Mouse (Mus musculus): ENCODE measurements around the gene Shh. TPM values are rescaled to one million over a fixed set of nuclear protein-coding genes. Genes with fewer than 3 reads are reported as not detected.

Shh gene
- polyA plus RNA-seq (2015; fragmentation: Nextera tagmentation; extraction: Ambion mirVana), result 0.14 and 0.82 TPM in 2 replicates

GRCm38 (mm10) chr5:28466760-28467306 is at the start of gene Shh:
Gene Shh (minus strand): TSS chr5:28467256.
- no peak for ATAC-seq (replicated peaks; ENCODE audit: extremely low read depth, insufficient read depth, low FRiP score)

DNA sequence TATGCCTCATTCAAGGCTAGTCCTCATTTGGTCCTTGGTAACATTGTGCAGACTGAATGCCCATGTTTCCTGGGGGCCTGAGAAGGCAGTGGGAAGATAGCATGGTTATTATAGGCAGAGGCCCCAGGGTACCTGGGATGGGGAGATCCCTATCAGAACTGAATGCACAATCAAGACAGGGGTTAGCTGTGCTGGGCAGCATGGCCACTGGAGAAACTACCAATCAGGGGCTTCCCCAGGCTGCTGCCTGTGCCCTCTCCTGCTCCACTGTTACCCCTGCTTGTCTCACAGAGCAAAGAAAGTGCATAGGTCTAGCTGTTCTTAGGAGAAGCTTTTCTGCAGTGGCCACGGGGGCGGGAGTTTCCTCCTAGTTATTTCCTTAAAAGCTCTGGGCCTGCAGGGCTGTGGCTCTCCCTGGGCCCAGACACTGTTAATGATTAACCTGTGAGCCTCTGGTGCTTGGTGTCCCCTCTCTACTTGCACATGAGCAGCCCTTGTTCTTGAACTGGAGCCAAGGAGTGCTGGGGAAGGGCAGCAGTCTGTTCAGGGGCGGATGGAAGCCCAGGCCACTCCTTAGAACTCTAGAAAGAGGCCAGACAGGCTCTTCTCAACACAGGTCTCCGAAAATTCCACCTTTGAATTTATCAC is 33.9 kb upstream of the Shh start:
- no peaks in the 10 kb centered on the region for H3K36me3 ChIP-seq (ENCODE audit: control insufficient read depth, insufficient read depth)
- H3K4me3 ChIP-seq (ENCODE audit: low read length), result no peak overlapping the region
- no peak for ATAC-seq (replicated peaks; ENCODE audit: extremely low read depth, insufficient read depth, low FRiP score)
- H3K27ac ChIP-seq (ENCODE audit: low read length), result no peak overlapping the region
- H3K4me1 ChIP-seq (ENCODE audit: control insufficient read depth, insufficient read depth, low read length), result no peaks in the 10 kb centered on the region
- no peak overlapping the region for H3K9ac ChIP-seq (ENCODE audit: low read length)
- no peaks in the 10 kb centered on the region for H3K9me3 ChIP-seq (replicated peaks; ENCODE audit: control insufficient read depth, low read length)
- H3K27me3 ChIP-seq (ENCODE audit: control insufficient read depth, insufficient read depth, low read length), result no peaks in the 10 kb centered on the region
- H3K4me2 ChIP-seq (ENCODE audit: low read depth, low read length), result no peak overlapping the region
- 50% methylated on average over 4 of the region's 4 CpGs for WGBS

More at GRCm38 (mm10) chr5:28466760-28467306, at the start of gene Shh:
- no peaks in the 10 kb centered on the region for H3K36me3 ChIP-seq (ENCODE audit: control insufficient read depth, insufficient read depth)
- H3K4me2 ChIP-seq (ENCODE audit: low read depth, low read length), result peak within 1 kb of the TSS; percentile 57
- H3K9me3 ChIP-seq (replicated peaks; ENCODE audit: control insufficient read depth, low read length), result no peaks in the 10 kb centered on the region
- peaks cover 97% of the 10 kb centered on the region for H3K27me3 ChIP-seq (ENCODE audit: control insufficient read depth, insufficient read depth, low read length)
- WGBS, result 1% methylated on average over 31 of the region's 31 CpGs
- H3K9ac ChIP-seq (ENCODE audit: low read length), result no peak within 1 kb of the TSS; the same call in 1 of the 2 replicates
- H3K27ac ChIP-seq (ENCODE audit: low read length), result no peak within 1 kb of the TSS
- H3K4me1 ChIP-seq (ENCODE audit: control insufficient read depth, insufficient read depth, low read length), result peaks cover 5% of the 10 kb centered on the region; the same call in 1 of the 2 replicates
- H3K4me3 ChIP-seq (ENCODE audit: low read length), result peak within 1 kb of the TSS; percentile 33

- Histone ChIP-seq H3K27ac (ENCODE audit: low read length) (no peak overlapping the region), H3K4me2 (ENCODE audit: low read depth, low read length) (no peak overlapping the region), H3K4me1 (ENCODE audit: control insufficient read depth, insufficient read depth, low read length) (no peaks in the 10 kb centered on the region), H3K9ac (ENCODE audit: low read length) (no peak overlapping the region), H3K4me3 (ENCODE audit: low read length) (no peak overlapping the region), H3K36me3 (ENCODE audit: control insufficient read depth, insufficient read depth) (no peaks in the 10 kb centered on the region), H3K9me3 (replicated peaks; ENCODE audit: control insufficient read depth, low read length) (no peaks in the 10 kb centered on the region), H3K27me3 (ENCODE audit: control insufficient read depth, insufficient read depth, low read length) (no peaks in the 10 kb centered on the region)
- 91% methylated on average over 4 of the region's 4 CpGs for WGBS
- no peak for ATAC-seq (replicated peaks; ENCODE audit: extremely low read depth, insufficient read depth, low FRiP score)
Measured at GRCm38 (mm10) chr5:28498846-28499245, 31.8 kb upstream of the Shh start.

DNA sequence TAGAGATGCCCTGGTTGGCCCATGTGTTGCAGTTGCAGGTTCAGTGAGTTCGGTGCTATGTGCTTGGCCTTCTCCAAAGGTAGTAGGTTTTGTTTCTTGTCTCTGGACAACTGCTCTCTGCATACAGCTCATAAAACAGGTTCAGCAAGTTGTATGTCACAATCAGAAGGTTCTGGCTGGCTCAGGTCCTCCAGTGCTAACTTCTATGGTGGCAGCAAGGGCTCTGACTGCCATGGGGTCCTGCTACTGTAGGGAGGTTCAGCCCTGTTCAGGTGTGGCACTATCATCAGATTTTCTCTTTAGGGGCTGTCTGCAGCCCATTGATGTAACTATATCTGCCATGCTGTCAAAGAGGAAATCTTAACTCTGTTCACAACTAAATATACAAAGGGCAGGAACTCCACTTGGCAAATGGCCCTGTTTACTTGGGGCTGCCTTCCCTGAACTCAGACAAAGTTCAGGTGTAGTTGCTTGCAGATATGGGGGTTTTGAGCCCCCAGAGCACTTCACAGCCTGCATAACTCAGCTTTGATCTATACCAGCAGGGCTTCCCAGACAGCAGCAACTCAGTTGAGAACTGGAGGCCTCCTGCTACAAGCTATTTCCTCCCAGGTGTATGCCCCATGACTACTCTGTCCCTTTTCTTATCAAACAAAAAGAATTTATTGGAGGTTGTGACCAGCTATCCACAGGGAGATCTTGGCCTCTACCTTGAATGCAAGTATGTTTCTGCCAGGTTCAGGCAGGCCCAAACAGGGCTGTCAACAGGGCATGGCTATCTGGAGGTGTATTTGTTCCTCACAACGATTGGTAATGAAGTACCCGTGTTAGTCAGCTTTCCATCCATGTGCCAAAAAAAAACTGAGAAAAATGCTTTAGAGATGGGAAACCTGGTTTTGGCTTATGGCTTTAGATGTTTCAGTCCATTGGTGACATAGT is 28.9 kb upstream of the Shh start:
- 78% methylated on average over 3 of the region's 3 CpGs for WGBS
- H3K4me1 ChIP-seq (ENCODE audit: control insufficient read depth, insufficient read depth, low read length), result no peaks in the 10 kb centered on the region
- no peak overlapping the region for H3K4me3 ChIP-seq (ENCODE audit: low read length)
- H3K4me2 ChIP-seq (ENCODE audit: low read depth, low read length), result no peak overlapping the region
- no peaks in the 10 kb centered on the region for H3K36me3 ChIP-seq (ENCODE audit: control insufficient read depth, insufficient read depth)
- ATAC-seq (replicated peaks; ENCODE audit: extremely low read depth, insufficient read depth, low FRiP score), result no peak
- no peak overlapping the region for H3K27ac ChIP-seq (ENCODE audit: low read length)
- H3K9ac ChIP-seq (ENCODE audit: low read length), result no peak overlapping the region
- H3K27me3 ChIP-seq (ENCODE audit: control insufficient read depth, insufficient read depth, low read length), result no peaks in the 10 kb centered on the region
- H3K9me3 ChIP-seq (replicated peaks; ENCODE audit: control insufficient read depth, low read length), result no peaks in the 10 kb centered on the region

DNA sequence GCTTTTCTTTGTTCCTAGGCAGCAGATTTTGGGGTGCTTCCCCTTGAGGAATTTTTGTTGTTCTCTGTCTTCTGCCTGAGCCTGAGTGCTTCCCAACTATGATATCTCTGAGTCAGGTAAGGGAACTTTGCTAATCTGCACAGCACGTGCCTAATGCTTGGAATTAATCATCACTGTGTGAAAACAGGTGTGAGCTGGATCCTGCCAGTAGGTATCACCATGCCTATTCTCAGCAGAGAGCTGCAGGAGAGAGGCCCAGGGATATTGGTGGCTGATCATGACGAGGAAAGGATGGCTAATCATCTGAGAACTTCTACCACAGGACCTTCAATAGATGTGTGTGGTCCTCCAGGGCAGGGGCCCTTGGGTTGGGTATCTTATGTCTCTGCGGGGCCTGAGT is 26.5 kb upstream of the Shh start:
- no peak for ATAC-seq (replicated peaks; ENCODE audit: extremely low read depth, insufficient read depth, low FRiP score)
- Histone ChIP-seq H3K9ac (ENCODE audit: low read length) (no peak overlapping the region), H3K36me3 (ENCODE audit: control insufficient read depth, insufficient read depth) (no peaks in the 10 kb centered on the region), H3K4me3 (ENCODE audit: low read length) (no peak overlapping the region), H3K9me3 (replicated peaks; ENCODE audit: control insufficient read depth, low read length) (no peaks in the 10 kb centered on the region), H3K27me3 (ENCODE audit: control insufficient read depth, insufficient read depth, low read length) (no peaks in the 10 kb centered on the region), H3K4me2 (ENCODE audit: low read depth, low read length) (no peak overlapping the region), H3K4me1 (ENCODE audit: control insufficient read depth, insufficient read depth, low read length) (no peaks in the 10 kb centered on the region), H3K27ac (ENCODE audit: low read length) (no peak overlapping the region)
- 68% methylated on average over 3 of the region's 3 CpGs for WGBS

DNA sequence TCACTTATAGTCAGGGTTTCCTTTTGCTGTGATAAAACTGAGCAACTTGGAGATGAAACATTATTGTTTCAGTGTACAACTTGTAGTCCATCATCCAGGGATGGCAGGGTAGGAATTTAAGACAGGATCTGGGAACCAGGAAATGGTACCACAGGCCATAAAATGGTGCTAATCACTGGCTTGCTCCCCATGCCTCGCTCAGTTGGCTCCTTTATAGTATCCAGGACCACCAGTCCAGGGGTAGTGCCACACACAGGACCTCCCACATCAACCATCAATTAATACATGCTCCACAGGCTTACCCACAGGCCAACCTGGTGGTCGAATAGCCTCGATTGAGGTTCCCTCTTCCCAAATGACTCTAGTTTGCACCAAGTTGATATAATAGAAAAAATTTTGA is 15.9 kb upstream of the Shh start:
- Histone ChIP-seq H3K27ac (ENCODE audit: low read length) (no peak overlapping the region), H3K27me3 (ENCODE audit: control insufficient read depth, insufficient read depth, low read length) (no peaks in the 10 kb centered on the region), H3K4me1 (ENCODE audit: control insufficient read depth, insufficient read depth, low read length) (no peaks in the 10 kb centered on the region), H3K9ac (ENCODE audit: low read length) (no peak overlapping the region), H3K4me2 (ENCODE audit: low read depth, low read length) (no peak overlapping the region), H3K4me3 (ENCODE audit: low read length) (no peak overlapping the region), H3K36me3 (ENCODE audit: control insufficient read depth, insufficient read depth) (no peaks in the 10 kb centered on the region), H3K9me3 (replicated peaks; ENCODE audit: control insufficient read depth, low read length) (no peaks in the 10 kb centered on the region)
- no peak for ATAC-seq (replicated peaks; ENCODE audit: extremely low read depth, insufficient read depth, low FRiP score)
- WGBS, result 73% methylated on average over 3 of the region's 3 CpGs

- WGBS, result 50% methylated on average over 2 of the region's 2 CpGs
- no peak for ATAC-seq (replicated peaks; ENCODE audit: extremely low read depth, insufficient read depth, low FRiP score)
- no peak overlapping the region for H3K27ac ChIP-seq (ENCODE audit: low read length)
- H3K36me3 ChIP-seq (ENCODE audit: control insufficient read depth, insufficient read depth), result no peaks in the 10 kb centered on the region
- H3K9me3 ChIP-seq (replicated peaks; ENCODE audit: control insufficient read depth, low read length), result no peaks in the 10 kb centered on the region
- H3K4me2 ChIP-seq (ENCODE audit: low read depth, low read length), result no peak overlapping the region
- no peak overlapping the region for H3K9ac ChIP-seq (ENCODE audit: low read length)
- H3K4me1 ChIP-seq (ENCODE audit: control insufficient read depth, insufficient read depth, low read length), result no peaks in the 10 kb centered on the region
- no peaks in the 10 kb centered on the region for H3K27me3 ChIP-seq (ENCODE audit: control insufficient read depth, insufficient read depth, low read length)
- no peak overlapping the region for H3K4me3 ChIP-seq (ENCODE audit: low read length)
Measured at GRCm38 (mm10) chr5:28481730-28482129, 14.7 kb upstream of the Shh start.

- H3K27me3 ChIP-seq (ENCODE audit: control insufficient read depth, insufficient read depth, low read length), result peaks cover 10% of the 10 kb centered on the region
- no peaks in the 10 kb centered on the region for H3K4me1 ChIP-seq (ENCODE audit: control insufficient read depth, insufficient read depth, low read length)
- no peak overlapping the region for H3K4me2 ChIP-seq (ENCODE audit: low read depth, low read length)
- no peak for ATAC-seq (replicated peaks; ENCODE audit: extremely low read depth, insufficient read depth, low FRiP score)
- H3K4me3 ChIP-seq (ENCODE audit: low read length), result no peak overlapping the region
- no peaks in the 10 kb centered on the region for H3K9me3 ChIP-seq (replicated peaks; ENCODE audit: control insufficient read depth, low read length)
- WGBS, result 72% methylated on average over 10 of the region's 10 CpGs
- H3K36me3 ChIP-seq (ENCODE audit: control insufficient read depth, insufficient read depth), result no peaks in the 10 kb centered on the region
- H3K9ac ChIP-seq (ENCODE audit: low read length), result no peak overlapping the region
- H3K27ac ChIP-seq (ENCODE audit: low read length), result no peak overlapping the region
Measured at GRCm38 (mm10) chr5:28476389-28477379, 9.6 kb upstream of the Shh start.
